Mouse (Mus musculus): ENCODE measurements around the gene Inpp5a. TPM values are rescaled to one million over a fixed set of nuclear protein-coding genes. Genes with fewer than 3 reads are reported as not detected.

Gene Inpp5a
- total and polyA plus RNA-seq, 2 experiments from 2014 or later: 15.1 to 21.2 TPM

- ATAC-seq (ENCODE audit: low FRiP score) (no peak), DNase-seq (ENCODE audit: low spot score) (no peak)
- Histone ChIP-seq H3K4me1 (ENCODE audit: insufficient read depth, low read length) (no peaks in the 10 kb centered on the region), H3K4me2 (ENCODE audit: low read depth, low read length, poor library complexity, severe bottlenecking) (no peak overlapping the region), H3K9me3 (ENCODE audit: low read length) (no peaks in the 10 kb centered on the region), H3K4me3 (ENCODE audit: low read depth, low read length) (no peak overlapping the region), H3K27me3 (ENCODE audit: insufficient read depth, low read length) (peaks cover 51% of the 10 kb centered on the region), H3K9ac (replicated peaks; ENCODE audit: low read length, poor library complexity, severe bottlenecking) (no peak overlapping the region), H3K36me3 (ENCODE audit: insufficient read depth, low read length) (peaks cover 5% of the 10 kb centered on the region), H3K27ac (ENCODE audit: low read depth, low read length) (no peak overlapping the region)
- 71% methylated on average over 16 of the region's 16 CpGs for WGBS
- no peak for TF ChIP-seq CTCF (IDR thresholded peaks at IDR 0.05)
These were observed 187.3 kb downstream of the Inpp5a start for GRCm38 (mm10) chr7:139576064-139576686.

- H3K9ac ChIP-seq (replicated peaks; ENCODE audit: low read length, poor library complexity, severe bottlenecking): no peak overlapping the region
- H3K27me3 ChIP-seq (ENCODE audit: insufficient read depth, low read length): peaks cover 73% of the 10 kb centered on the region
- no peaks in the 10 kb centered on the region for H3K4me1 ChIP-seq (ENCODE audit: insufficient read depth, low read length)
- peaks cover 5% of the 10 kb centered on the region; the same call in 1 of the 2 replicates for H3K36me3 ChIP-seq (ENCODE audit: insufficient read depth, low read length)
- ATAC-seq (ENCODE audit: low FRiP score) (no peak), DNase-seq (ENCODE audit: low spot score) (no peak)
- no peak for TF ChIP-seq CTCF (IDR thresholded peaks at IDR 0.05)
- no peak overlapping the region for H3K4me2 ChIP-seq (ENCODE audit: low read depth, low read length, poor library complexity, severe bottlenecking)
- H3K27ac ChIP-seq (ENCODE audit: low read depth, low read length): no peak overlapping the region
- no peaks in the 10 kb centered on the region for H3K9me3 ChIP-seq (ENCODE audit: low read length)
- WGBS: 73% methylated on average over 21 of the region's 21 CpGs
- H3K4me3 ChIP-seq (ENCODE audit: low read depth, low read length): no peak overlapping the region
These were observed 190.5 kb downstream of the Inpp5a start for GRCm38 (mm10) chr7:139579261-139579905.

- ATAC-seq (ENCODE audit: low FRiP score) (no peak), DNase-seq (ENCODE audit: low spot score) (no peak)
- no peak overlapping the region for H3K27ac ChIP-seq (ENCODE audit: low read depth, low read length)
- peak overlapping the region; percentile 32 for H3K4me3 ChIP-seq (ENCODE audit: low read depth, low read length)
- H3K4me2 ChIP-seq (ENCODE audit: low read depth, low read length, poor library complexity, severe bottlenecking): peak overlapping the region; percentile 32
- no peak for TF ChIP-seq CTCF (IDR thresholded peaks at IDR 0.05)
- no peaks in the 10 kb centered on the region for H3K9me3 ChIP-seq (ENCODE audit: low read length)
- H3K9ac ChIP-seq (replicated peaks; ENCODE audit: low read length, poor library complexity, severe bottlenecking): 0 out of 2 replicates have a peak overlapping the region, but pooled peaks have one; percentile 42
- 3% methylated on average over 78 of the region's 78 CpGs for WGBS
- no peaks in the 10 kb centered on the region; the same call in 1 of the 2 replicates for H3K4me1 ChIP-seq (ENCODE audit: insufficient read depth, low read length)
- peaks cover 5% of the 10 kb centered on the region; the same call in 1 of the 2 replicates for H3K36me3 ChIP-seq (ENCODE audit: insufficient read depth, low read length)
- peaks cover 75% of the 10 kb centered on the region for H3K27me3 ChIP-seq (ENCODE audit: insufficient read depth, low read length)
These were observed 192.2 kb downstream of the Inpp5a start for GRCm38 (mm10) chr7:139580851-139581775.

- Histone ChIP-seq H3K9ac (replicated peaks; ENCODE audit: low read length, poor library complexity, severe bottlenecking) (peak overlapping the region; percentile 42; the same call in 1 of the 2 replicates), H3K4me2 (ENCODE audit: low read depth, low read length, poor library complexity, severe bottlenecking) (peak overlapping the region; percentile 32), H3K4me3 (ENCODE audit: low read depth, low read length) (peak overlapping the region; percentile 32), H3K27ac (ENCODE audit: low read depth, low read length) (no peak overlapping the region), H3K4me1 (ENCODE audit: insufficient read depth, low read length) (no peaks in the 10 kb centered on the region; the same call in 1 of the 2 replicates), H3K27me3 (ENCODE audit: insufficient read depth, low read length) (peaks cover 80% of the 10 kb centered on the region), H3K9me3 (ENCODE audit: low read length) (no peaks in the 10 kb centered on the region), H3K36me3 (ENCODE audit: insufficient read depth, low read length) (peaks cover 5% of the 10 kb centered on the region; the same call in 1 of the 2 replicates)
- TF ChIP-seq CTCF (IDR thresholded peaks at IDR 0.05): no peak
- WGBS: under 1% methylated on average over 74 of the region's 82 CpGs
- peak; percentile 32; the same call in 1 of the 2 replicates for ATAC-seq (ENCODE audit: low FRiP score)
- no peak for DNase-seq (ENCODE audit: low spot score)
These were observed 193.1 kb downstream of the Inpp5a start for GRCm38 (mm10) chr7:139581801-139582571.

- 0 out of 2 replicates have a peak, but pooled peaks have one; percentile 32 for ATAC-seq (ENCODE audit: low FRiP score)
- peak within 1 kb of the TSS; percentile 42; the same call in 1 of the 2 replicates for H3K9ac ChIP-seq (replicated peaks; ENCODE audit: low read length, poor library complexity, severe bottlenecking)
These were observed 193.7 kb downstream of the Inpp5a start, which contains the start of gene Nkx6-2 for GRCm38 (mm10) chr7:139582595-139582994. Gene Nkx6-2 (minus strand): TSS chr7:139582797.

More at GRCm38 (mm10) chr7:139582595-139582994, 193.7 kb downstream of the Inpp5a start, which contains the start of gene Nkx6-2:
- peak within 1 kb of the TSS; percentile 32 for H3K4me3 ChIP-seq (ENCODE audit: low read depth, low read length)
- H3K36me3 ChIP-seq (ENCODE audit: insufficient read depth, low read length): peaks cover 3% of the 10 kb centered on the region; the same call in 1 of the 2 replicates
- no peak for TF ChIP-seq CTCF (IDR thresholded peaks at IDR 0.05)
- WGBS: under 1% methylated on average over 54 of the region's 56 CpGs
- peaks cover 86% of the 10 kb centered on the region for H3K27me3 ChIP-seq (ENCODE audit: insufficient read depth, low read length)
- H3K4me1 ChIP-seq (ENCODE audit: insufficient read depth, low read length): no peaks in the 10 kb centered on the region; the same call in 1 of the 2 replicates
- peak; percentile 29 for DNase-seq (ENCODE audit: low spot score)
- H3K27ac ChIP-seq (ENCODE audit: low read depth, low read length): no peak within 1 kb of the TSS
- H3K9me3 ChIP-seq (ENCODE audit: low read length): no peaks in the 10 kb centered on the region
- peak within 1 kb of the TSS; percentile 32 for H3K4me2 ChIP-seq (ENCODE audit: low read depth, low read length, poor library complexity, severe bottlenecking)
